Mouse (Mus musculus): ENCODE results near the gene Dtnbp1. TPM values are rescaled to one million over a fixed set of nuclear protein-coding genes. Genes with fewer than 3 reads are reported as not detected.
A peak's percentile ranks its signal among the peaks of the same experiment; 100 is the strongest.

Gene Dtnbp1
- polyA plus RNA-seq, 1 experiment from 2014 or later, result 140 TPM

DNA sequence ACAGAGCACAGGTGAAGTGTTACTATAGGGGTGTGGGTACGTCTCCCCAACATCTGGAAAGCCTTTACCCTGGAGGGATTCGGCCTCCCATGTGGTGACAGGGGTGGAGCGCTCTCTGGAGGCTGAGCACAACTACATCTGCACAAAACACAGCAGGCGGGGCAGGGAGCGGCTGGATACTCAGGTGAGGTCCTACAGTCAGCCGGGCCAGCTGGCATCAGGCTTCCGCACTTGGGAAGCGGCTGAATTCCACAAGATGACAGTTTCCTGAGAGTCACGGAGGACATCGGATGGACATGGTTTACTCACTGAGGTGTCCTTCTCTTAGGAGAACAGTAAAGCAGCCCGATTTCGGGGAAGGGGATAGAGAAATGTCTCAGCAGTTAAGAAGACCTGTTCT lies 2.7 kb downstream of the Dtnbp1 start:
- H3K9ac ChIP-seq, result no peak overlapping the region
- 93% methylated on average over 12 of the region's 12 CpGs for WGBS
- H3K4me1 ChIP-seq (replicated peaks), result peaks cover 29% of the 10 kb centered on the region
- H3K27me3 ChIP-seq, result no peaks in the 10 kb centered on the region
- no peak overlapping the region for H3K4me3 ChIP-seq
- H3K36me3 ChIP-seq, result no peaks in the 10 kb centered on the region
- H3K4me2 ChIP-seq, result no peak overlapping the region
- ATAC-seq (ENCODE audit: low FRiP score, low read depth), result no peak
- H3K9me3 ChIP-seq, result no peaks in the 10 kb centered on the region
- H3K27ac ChIP-seq (replicated peaks), result no peak overlapping the region

DNA sequence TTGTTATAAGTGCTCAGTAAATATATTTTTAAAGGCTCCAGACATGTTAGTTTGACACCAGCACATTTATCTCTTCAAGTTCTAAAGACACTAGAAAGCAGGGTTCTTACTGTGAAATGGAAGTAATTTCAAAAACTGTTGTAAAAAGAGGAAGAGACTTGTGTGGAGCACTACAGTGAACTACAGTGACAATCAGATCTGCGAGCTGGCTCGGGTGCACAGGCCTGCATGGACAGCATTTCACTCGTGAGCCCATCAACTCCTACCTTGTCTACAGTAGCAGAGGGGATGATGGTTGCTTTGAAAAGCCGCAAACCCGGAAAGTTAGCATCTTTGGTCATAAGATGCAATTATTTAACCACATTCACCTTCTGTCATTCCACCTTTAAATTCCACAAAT lies 5.6 kb downstream of the Dtnbp1 start:
- 94% methylated on average over 5 of the region's 5 CpGs for WGBS
- peaks cover 9% of the 10 kb centered on the region; the same call in 1 of the 2 replicates for H3K36me3 ChIP-seq

DNA sequence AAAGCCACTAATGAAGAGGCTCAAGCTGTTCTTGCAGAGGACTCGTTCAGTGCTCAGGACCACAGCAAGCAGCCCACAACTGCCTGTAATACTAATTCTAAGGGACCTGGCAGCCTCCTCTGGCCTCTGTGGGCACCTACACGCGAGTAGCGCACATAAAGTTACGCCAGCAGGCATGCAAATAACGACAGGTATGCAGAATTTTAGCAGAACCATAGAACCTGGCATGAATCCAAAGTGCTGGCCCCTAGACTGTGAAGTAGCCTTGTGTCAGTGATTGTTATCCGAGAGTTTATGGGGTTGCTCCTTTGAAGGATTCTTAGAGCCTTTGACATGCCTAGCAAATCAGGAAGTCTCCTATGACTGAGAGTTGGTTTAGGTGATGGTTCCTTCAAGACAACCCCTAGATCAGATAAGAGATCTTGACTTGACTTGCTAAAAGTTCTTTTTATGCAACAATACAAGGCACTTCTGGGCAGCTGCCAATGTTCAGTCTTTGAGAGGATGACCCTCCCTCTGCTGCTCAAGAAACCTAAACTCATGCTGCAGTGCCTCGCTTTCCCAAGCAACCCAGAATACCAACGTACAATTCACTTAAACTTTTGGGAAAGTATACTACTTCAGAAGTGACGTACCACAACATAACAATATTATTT lies 9.3 kb downstream of the Dtnbp1 start:
- Histone ChIP-seq H3K4me3 (no peak overlapping the region), H3K9me3 (no peaks in the 10 kb centered on the region), H3K9ac (no peak overlapping the region), H3K36me3 (peaks cover 12% of the 10 kb centered on the region; the same call in 1 of the 2 replicates), H3K4me1 (replicated peaks) (no peaks in the 10 kb centered on the region), H3K27me3 (no peaks in the 10 kb centered on the region), H3K27ac (replicated peaks) (no peak overlapping the region), H3K4me2 (no peak overlapping the region)
- ATAC-seq (ENCODE audit: low FRiP score, low read depth), result no peak
- WGBS, result 91% methylated on average over 10 of the region's 10 CpGs

More for the DNA sequence above, 5.6 kb downstream of the Dtnbp1 start:
- H3K4me3 ChIP-seq, result no peak overlapping the region
- no peak overlapping the region for H3K9ac ChIP-seq
- H3K9me3 ChIP-seq, result no peaks in the 10 kb centered on the region
- H3K27me3 ChIP-seq, result no peaks in the 10 kb centered on the region
- H3K27ac ChIP-seq (replicated peaks), result no peak overlapping the region
- peaks cover 17% of the 10 kb centered on the region for H3K4me1 ChIP-seq (replicated peaks)
- no peak for ATAC-seq (ENCODE audit: low FRiP score, low read depth)
- H3K4me2 ChIP-seq, result no peak overlapping the region

DNA sequence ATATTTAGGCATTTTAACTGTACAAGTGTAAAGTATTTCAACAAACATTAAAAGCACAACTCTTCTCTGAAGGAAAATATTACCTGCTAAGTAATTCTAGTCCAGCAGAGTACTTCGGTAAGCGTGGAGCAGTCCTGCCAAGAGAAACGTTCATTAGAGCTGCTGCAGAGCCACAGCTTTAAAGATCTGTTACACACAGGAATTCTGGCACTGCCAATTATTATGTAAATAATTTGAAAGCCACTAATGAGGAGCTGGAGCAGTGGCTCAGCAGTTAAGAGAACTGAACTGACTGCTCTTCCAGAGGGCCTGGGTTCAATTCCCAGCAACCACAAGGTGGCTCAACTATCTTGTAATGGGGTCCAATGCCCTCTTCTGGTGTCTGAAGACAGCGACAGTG lies 10.0 kb downstream of the Dtnbp1 start:
- no peak for ATAC-seq (ENCODE audit: low FRiP score, low read depth)
- Histone ChIP-seq H3K9ac (no peak overlapping the region), H3K4me3 (no peak overlapping the region), H3K27ac (replicated peaks) (no peak overlapping the region), H3K36me3 (peaks cover 12% of the 10 kb centered on the region; the same call in 1 of the 2 replicates), H3K9me3 (no peaks in the 10 kb centered on the region), H3K4me2 (no peak overlapping the region), H3K27me3 (no peaks in the 10 kb centered on the region), H3K4me1 (replicated peaks) (no peaks in the 10 kb centered on the region)
- WGBS, result 58% methylated on average over 4 of the region's 4 CpGs

DNA sequence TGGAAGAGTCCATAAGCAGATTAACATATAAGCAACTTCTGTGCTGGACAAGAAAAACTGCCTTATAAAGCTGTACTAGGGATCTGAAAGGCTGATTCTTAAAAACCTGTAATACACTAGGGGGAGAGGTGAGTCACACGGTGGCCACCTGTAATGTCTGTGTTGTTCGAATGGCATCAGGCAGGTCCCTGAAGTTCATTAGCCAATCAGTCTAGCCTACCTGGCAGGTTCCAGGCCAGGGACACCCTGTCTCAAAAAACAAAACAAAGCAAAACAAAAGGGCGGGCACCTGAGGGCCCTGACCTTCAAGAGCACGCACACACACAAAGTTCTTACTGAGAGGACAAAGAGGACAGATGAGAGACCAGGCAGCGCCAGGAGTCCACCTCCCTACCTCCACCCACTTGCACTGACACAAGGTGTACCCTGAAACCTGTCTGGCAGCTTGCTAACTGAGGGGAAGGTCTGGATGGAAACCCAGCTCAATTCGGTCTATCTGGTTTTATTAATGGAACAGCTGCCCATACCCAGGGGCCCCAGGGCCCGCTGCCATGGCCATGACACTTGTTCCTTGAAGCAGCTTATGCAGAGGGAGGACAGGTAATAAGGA lies 11.8 kb downstream of the Dtnbp1 start:
- Histone ChIP-seq H3K9me3 (no peaks in the 10 kb centered on the region), H3K36me3 (peaks cover 12% of the 10 kb centered on the region; the same call in 1 of the 2 replicates), H3K4me2 (no peak overlapping the region), H3K4me1 (replicated peaks) (no peaks in the 10 kb centered on the region), H3K27me3 (no peaks in the 10 kb centered on the region), H3K27ac (replicated peaks) (no peak overlapping the region), H3K4me3 (no peak overlapping the region), H3K9ac (no peak overlapping the region)
- ATAC-seq (ENCODE audit: low FRiP score, low read depth), result no peak
- WGBS, result 95% methylated on average over 7 of the region's 7 CpGs

DNA sequence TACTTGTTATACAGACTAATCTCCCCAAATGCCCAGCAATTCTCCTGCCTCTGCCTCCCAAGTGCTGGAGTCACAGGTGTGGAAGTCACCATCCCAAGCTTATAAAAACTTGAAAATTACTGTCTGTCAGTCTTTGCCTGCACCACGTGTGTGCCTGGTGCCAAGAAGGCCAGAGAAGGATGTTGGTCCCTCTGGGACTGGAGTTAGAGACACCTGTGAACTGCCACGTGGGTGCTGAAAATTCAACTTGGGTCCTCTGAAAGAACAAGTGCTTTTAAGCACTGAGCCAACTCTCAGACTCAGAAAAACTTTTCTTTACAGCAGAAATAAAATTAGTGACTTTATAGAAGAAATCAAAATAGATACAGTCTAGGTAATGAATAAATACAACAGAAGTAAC lies 15.6 kb downstream of the Dtnbp1 start:
- no peak for ATAC-seq (ENCODE audit: low FRiP score, low read depth)
- WGBS, result 82% methylated on average over 2 of the region's 2 CpGs
- no peaks in the 10 kb centered on the region for H3K27me3 ChIP-seq

DNA sequence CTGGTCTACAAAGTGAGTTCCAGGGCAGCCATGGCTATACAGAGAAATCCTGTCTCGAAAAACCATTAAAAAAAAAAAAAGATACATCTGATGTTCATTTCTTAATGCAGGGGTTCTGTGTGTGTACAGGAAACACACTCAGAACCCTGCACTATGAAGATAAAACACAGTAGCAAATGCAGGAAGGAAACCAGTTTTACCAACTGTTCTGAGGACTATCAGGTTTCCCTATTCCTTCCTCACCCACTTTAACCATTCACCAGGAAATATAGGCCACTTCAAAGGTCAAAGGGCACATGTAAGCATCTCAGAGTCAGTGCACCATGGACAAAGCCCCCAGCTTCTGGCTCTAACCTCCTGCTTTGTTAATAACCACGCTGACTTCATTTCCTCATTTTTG lies 16.6 kb downstream of the Dtnbp1 start:
- H3K4me1 ChIP-seq (replicated peaks), result no peaks in the 10 kb centered on the region
- H3K36me3 ChIP-seq, result no peaks in the 10 kb centered on the region
- no peak overlapping the region for H3K4me2 ChIP-seq
- WGBS, result 86% methylated on average over 2 of the region's 2 CpGs
- H3K27ac ChIP-seq (replicated peaks), result no peak overlapping the region
- H3K9me3 ChIP-seq, result no peaks in the 10 kb centered on the region
- H3K4me3 ChIP-seq, result no peak overlapping the region
- no peak overlapping the region for H3K9ac ChIP-seq
- ATAC-seq (ENCODE audit: low FRiP score, low read depth), result no peak
- no peaks in the 10 kb centered on the region for H3K27me3 ChIP-seq

More for the DNA sequence above, 15.6 kb downstream of the Dtnbp1 start:
- H3K9ac ChIP-seq, result no peak overlapping the region
- H3K9me3 ChIP-seq, result no peaks in the 10 kb centered on the region
- 0 out of 2 replicates have a peak, but pooled peaks cover 3% of the 10 kb centered on the region for H3K36me3 ChIP-seq
- no peak overlapping the region for H3K4me2 ChIP-seq
- no peak overlapping the region for H3K27ac ChIP-seq (replicated peaks)
- H3K4me1 ChIP-seq (replicated peaks), result no peaks in the 10 kb centered on the region
- no peak overlapping the region for H3K4me3 ChIP-seq

DNA sequence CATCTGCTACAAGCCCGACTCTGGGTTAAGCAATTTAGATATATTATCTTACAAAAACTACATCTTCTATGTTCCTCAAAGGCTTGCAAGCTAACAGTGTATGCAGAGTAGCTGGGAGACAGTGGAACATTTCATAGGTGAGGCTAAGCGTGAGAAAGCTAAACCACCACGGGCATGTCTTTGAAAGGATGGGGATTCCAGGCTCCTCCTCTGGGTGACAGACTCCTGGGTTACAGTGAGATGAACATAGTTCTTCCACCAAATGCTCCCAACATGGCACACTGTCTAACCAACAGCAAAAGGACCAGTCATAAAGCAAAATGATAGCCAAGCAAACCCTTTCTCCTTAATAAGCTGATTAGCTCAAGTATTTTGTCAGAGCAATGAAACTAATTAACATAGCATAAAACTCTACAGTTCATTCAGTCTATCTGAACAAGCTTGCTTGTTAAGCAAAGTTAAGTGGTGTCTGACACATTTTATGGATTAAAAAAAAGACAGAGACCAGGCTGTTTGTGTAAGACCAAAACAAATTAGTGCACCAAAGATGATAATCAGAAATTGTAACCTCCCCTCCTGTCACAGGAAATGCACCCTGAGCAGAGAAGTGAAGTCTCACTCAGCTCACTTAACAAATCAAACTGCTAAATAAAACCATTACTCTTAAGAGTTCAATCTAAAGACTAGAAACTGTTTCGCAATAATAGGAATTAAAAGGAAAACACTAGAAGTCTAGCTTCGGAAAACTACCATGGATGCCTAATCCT lies 18.1 kb downstream of the Dtnbp1 start:
- H3K4me2 ChIP-seq, result no peak overlapping the region
- no peak overlapping the region for H3K9ac ChIP-seq
- H3K36me3 ChIP-seq, result no peaks in the 10 kb centered on the region
- no peak overlapping the region for H3K4me3 ChIP-seq
- 88% methylated on average over 5 of the region's 5 CpGs for WGBS
- no peak overlapping the region for H3K27ac ChIP-seq (replicated peaks)
- H3K4me1 ChIP-seq (replicated peaks), result no peaks in the 10 kb centered on the region
- H3K9me3 ChIP-seq, result no peaks in the 10 kb centered on the region
- ATAC-seq (ENCODE audit: low FRiP score, low read depth), result no peak
- no peaks in the 10 kb centered on the region for H3K27me3 ChIP-seq

GRCm38 (mm10) chr13:44982799-44983198 lies 19.1 kb downstream of the Dtnbp1 start:
- H3K9ac ChIP-seq, result no peak overlapping the region
- ATAC-seq (ENCODE audit: low FRiP score, low read depth), result no peak
- H3K27me3 ChIP-seq, result no peaks in the 10 kb centered on the region
- no peak overlapping the region for H3K4me3 ChIP-seq
- H3K9me3 ChIP-seq, result no peaks in the 10 kb centered on the region
- 80% methylated on average over 7 of the region's 7 CpGs for WGBS
- no peak overlapping the region for H3K4me2 ChIP-seq
- no peak overlapping the region for H3K27ac ChIP-seq (replicated peaks)
- no peaks in the 10 kb centered on the region for H3K36me3 ChIP-seq
- no peaks in the 10 kb centered on the region for H3K4me1 ChIP-seq (replicated peaks)

DNA sequence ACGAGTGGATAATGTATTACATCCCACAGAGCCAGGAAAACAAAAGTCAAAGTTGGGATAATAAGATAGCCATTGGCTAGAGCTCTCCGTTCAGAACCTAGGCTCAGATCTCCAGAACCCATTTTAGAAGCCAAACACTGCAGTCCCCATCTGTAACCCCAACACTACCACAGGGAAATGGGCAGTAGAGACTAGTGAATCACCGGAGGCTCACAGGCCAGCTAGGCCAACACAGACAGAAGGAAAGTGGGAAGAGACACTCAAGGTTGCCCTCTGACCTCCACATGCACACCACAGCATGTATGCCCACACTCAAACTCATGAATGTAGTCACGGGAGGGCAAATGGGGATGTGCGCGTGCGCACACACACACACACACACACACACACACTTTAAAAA lies 22.5 kb downstream of the Dtnbp1 start:
- 89% methylated on average over 7 of the region's 7 CpGs for WGBS
- H3K27me3 ChIP-seq, result no peaks in the 10 kb centered on the region
- peaks cover 9% of the 10 kb centered on the region for H3K4me1 ChIP-seq (replicated peaks)
- H3K36me3 ChIP-seq, result no peaks in the 10 kb centered on the region
- H3K9me3 ChIP-seq, result no peaks in the 10 kb centered on the region
- H3K4me2 ChIP-seq, result no peak overlapping the region
- no peak overlapping the region for H3K9ac ChIP-seq
- ATAC-seq (ENCODE audit: low FRiP score, low read depth), result no peak
- no peak overlapping the region for H3K4me3 ChIP-seq
- H3K27ac ChIP-seq (replicated peaks), result no peak overlapping the region

DNA sequence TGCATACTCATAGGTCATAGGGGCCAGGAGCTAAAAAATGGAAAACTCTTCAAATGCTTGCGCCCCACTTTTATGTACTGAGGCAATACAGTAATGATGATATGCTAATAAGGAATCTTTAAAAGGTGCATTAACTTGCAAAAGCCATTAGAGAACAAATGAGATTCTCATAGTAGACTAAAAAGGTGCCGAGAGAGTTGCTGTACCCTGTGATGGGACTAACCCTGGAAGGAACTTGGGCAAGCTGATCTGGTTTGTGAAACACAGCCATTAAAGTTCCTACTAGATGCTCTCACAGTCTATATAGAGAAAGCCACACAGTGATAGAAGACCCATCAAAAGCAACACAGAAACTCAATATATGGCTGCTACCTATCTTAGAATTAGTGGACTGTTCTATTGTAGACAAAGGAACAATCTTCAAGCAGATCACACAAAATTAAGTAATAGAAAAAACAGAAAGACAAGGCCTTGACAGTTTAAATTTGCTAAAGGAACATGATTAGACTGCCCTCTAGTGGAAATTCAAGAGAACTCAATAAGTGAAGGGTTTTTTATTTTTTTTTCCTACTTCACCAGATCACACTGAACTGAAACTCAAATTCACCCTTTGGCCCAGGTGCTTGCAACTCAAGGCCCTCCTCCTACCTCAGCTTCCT lies 24.3 kb downstream of the Dtnbp1 start:
- ATAC-seq (ENCODE audit: low FRiP score, low read depth), result no peak; the same call in 1 of the 2 replicates
- Histone ChIP-seq H3K36me3 (no peaks in the 10 kb centered on the region), H3K4me1 (replicated peaks) (peaks cover 9% of the 10 kb centered on the region), H3K4me2 (no peak overlapping the region), H3K27me3 (no peaks in the 10 kb centered on the region), H3K27ac (replicated peaks) (peak overlapping the region; percentile 59), H3K4me3 (no peak overlapping the region), H3K9me3 (no peaks in the 10 kb centered on the region), H3K9ac (no peak overlapping the region)
- 57% methylated on average over 2 of the region's 2 CpGs for WGBS

DNA sequence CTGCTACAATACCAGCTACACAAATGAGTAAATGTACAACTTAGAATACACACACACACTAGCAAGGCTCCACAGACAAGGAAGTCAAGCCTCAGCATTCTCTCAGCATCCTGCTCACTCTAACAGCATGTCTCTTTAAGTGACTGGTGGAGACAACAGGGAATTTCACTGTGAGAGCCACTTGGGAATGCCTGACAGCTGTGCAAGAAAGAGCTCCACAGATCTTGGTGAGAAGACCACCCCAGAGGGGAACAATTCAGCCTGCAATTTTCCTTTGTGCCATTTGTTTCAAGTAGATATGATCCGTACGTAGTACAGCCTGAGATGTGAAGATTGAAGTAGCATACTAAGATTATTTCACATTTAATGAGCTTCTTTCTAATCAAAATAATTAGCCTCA lies 24.9 kb downstream of the Dtnbp1 start:
- H3K27ac ChIP-seq (replicated peaks), result peak overlapping the region; percentile 59; the same call in 1 of the 2 replicates
- 44% methylated on average over 2 of the region's 2 CpGs for WGBS
- H3K36me3 ChIP-seq, result no peaks in the 10 kb centered on the region
- H3K4me1 ChIP-seq (replicated peaks), result peaks cover 9% of the 10 kb centered on the region
- H3K9ac ChIP-seq, result no peak overlapping the region
- H3K27me3 ChIP-seq, result no peaks in the 10 kb centered on the region
- no peak overlapping the region for H3K4me3 ChIP-seq
- ATAC-seq (ENCODE audit: low FRiP score, low read depth), result peak; percentile 34; the same call in 1 of the 2 replicates
- H3K4me2 ChIP-seq, result no peak overlapping the region
- no peaks in the 10 kb centered on the region for H3K9me3 ChIP-seq

Data from hindbrain, embryonic 15.5 days (tissue).